Mouse (Mus musculus) olfactory bulb, adult 2 months (tissue): ENCODE results near the gene Epm2a.

Experiments
- CTCF ChIP-seq: fragments of 200-500 bp; IDR thresholded peaks from 2 replicates; pipeline ENCODE4 v1.5.1; 2012; ENCODE audit warnings: low read depth, mild to moderate bottlenecking, low read length, moderate library complexity; ENCODE audit not compliant: insufficient read depth
- POLR2A ChIP-seq: fragments of 200-500 bp; IDR thresholded peaks from 2 replicates; pipeline ENCODE4 v1.6.1; 2012; ENCODE audit warnings: mild to moderate bottlenecking, low read depth, low read length, moderate library complexity; ENCODE audit not compliant: insufficient read depth

DNA sequence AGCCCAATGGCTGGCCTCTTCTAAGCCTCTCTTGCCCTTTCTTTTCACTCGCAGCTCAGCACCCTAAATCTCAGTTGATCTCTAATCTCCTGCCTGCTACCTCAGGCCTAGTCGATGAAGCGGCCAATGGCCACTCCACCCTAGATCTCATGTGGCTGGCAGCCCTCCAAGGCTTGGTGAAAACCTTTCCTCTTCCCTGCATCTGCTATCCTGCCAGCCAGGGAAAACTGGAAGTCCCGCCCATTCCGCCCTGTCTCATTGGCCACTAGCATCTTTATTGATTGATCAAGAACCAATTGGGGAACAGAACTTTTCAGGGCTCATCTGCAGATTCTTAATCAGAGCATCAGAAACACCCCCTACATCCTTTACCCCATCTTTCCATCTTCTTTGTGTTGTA lies 67.7 kb downstream of the Epm2a start:
- TF ChIP-seq CTCF = no peak
- no peak for TF ChIP-seq POLR2A
